Mouse (Mus musculus) midbrain, embryonic 14.5 days (tissue): Measurements from ENCODE around the gene Hoxa7. TPM values are rescaled to one million over a fixed set of nuclear protein-coding genes. Genes with fewer than 3 reads are reported as not detected.

ENCODE experiments used
- ATAC-seq: fragments of 200-750 bp; cut with Nextera tagmentation; 2 replicates; pipeline ENCODE4 v1.8.0; 2017; ENCODE audit warnings: moderate number of reproducible peaks, moderate library complexity; ENCODE audit not compliant: low FRiP score, low TSS enrichment
- DNase-seq: peaks from one replicate; pipeline ENCODE4 v3.0.0-alpha.2; 2015
- H3K27ac ChIP-seq: fragments of 300-500 bp; sonication (generic); replicated peaks from 2 replicates; pipeline ENCODE4 v1.5.1; 2014; ENCODE audit warnings: mild to moderate bottlenecking, low read depth, low read length, moderate library complexity
- H3K27me3 ChIP-seq: fragments of 300-500 bp; sonication (generic); 2 replicates; pipeline ENCODE4 v1.6.1; 2014; ENCODE audit warnings: low read length, control low read depth, mixed read lengths; ENCODE audit not compliant: control insufficient read depth, insufficient read depth
- H3K36me3 ChIP-seq: fragments of 300-500 bp; sonication (generic); 2 replicates; pipeline ENCODE4 v1.6.1; 2014; ENCODE audit warnings: low read length, control low read depth; ENCODE audit not compliant: control insufficient read depth, insufficient read depth
- H3K4me1 ChIP-seq: fragments of 300-500 bp; sonication (generic); 2 replicates; pipeline ENCODE4 v1.6.1; 2014; ENCODE audit warnings: mild to moderate bottlenecking, antibody characterized with exemption, low read length, control low read depth; ENCODE audit not compliant: control insufficient read depth, insufficient read depth
- H3K4me2 ChIP-seq: fragments of 300-500 bp; sonication (generic); 2 replicates; pipeline ENCODE4 v1.6.1; 2014; ENCODE audit warnings: mild to moderate bottlenecking, low read length, moderate library complexity
- H3K4me3 ChIP-seq: fragments of 300-500 bp; sonication (generic); replicated peaks from 2 replicates; pipeline ENCODE4 v1.5.1; 2014; ENCODE audit warnings: low read depth, low read length
- H3K9ac ChIP-seq: fragments of 300-500 bp; sonication (generic); replicated peaks from 2 replicates; pipeline ENCODE4 v1.6.1; 2014; ENCODE audit warnings: mild to moderate bottlenecking, low read length, moderate library complexity
- H3K9me3 ChIP-seq: fragments of 300-500 bp; sonication (generic); 2 replicates; pipeline ENCODE4 v1.6.1; 2016; ENCODE audit warnings: low read length, control low read depth, mixed read lengths; ENCODE audit not compliant: control insufficient read depth
- WGBS: fragments of 180-500 bp; shearing (Covaris S2); extraction: QIAGEN DNeasy Blood & Tissue Kit; methylation state at CpG from one replicate; pipeline ENCODE4 v1.1.7; 2014; 5-methylcytosine and 5-hydroxymethylcytosine counted together
- polyA plus RNA-seq: library from polyadenylated mRNA; unstranded; fragments of >200 nt; fragmentation: Nextera tagmentation; extraction: Ambion mirVana; gene quantifications from 2 replicates; pipeline ENCODE4 v1.2.1, GENCODE M21; 2014

Gene Hoxa7
- polyA plus RNA-seq, 1 experiment from 2014 or later, result not detected

- no peaks in the 10 kb centered on the region for H3K36me3 ChIP-seq
- H3K4me2 ChIP-seq, result no peak overlapping the region
- no peaks in the 10 kb centered on the region for H3K9me3 ChIP-seq
- no peak overlapping the region for H3K27ac ChIP-seq
- peaks cover 99% of the 10 kb centered on the region for H3K27me3 ChIP-seq
- H3K4me1 ChIP-seq, result 0 out of 2 replicates have a peak, but pooled peaks cover 3% of the 10 kb centered on the region
- no peak overlapping the region for H3K9ac ChIP-seq
- 3% methylated on average over 22 of the region's 22 CpGs for WGBS
- no peak overlapping the region for H3K4me3 ChIP-seq
- DNase-seq, result no peak
- no peak for ATAC-seq
Measured at GRCm38 (mm10) chr6:52212556-52213118, 9.0 kb downstream of the Hoxa7 start.

DNA sequence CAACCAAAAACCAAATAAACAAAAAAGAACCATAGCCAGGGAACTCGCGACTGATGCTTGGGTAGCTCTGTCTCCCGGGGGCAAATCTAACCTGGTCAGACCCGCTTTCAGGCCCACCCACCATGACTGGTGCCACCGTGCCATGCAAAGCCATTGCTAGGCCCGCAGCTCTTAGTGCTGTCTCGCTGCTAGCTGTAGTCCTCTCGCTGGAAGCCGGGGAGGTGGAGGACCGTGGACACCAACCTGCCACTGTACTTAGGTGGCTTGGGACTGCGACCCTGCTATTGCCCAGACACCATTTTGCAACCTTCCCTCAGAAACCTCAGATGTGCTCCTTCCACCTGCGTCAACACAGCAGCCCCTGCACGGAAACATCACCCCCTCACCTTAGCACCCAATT lies 9.7 kb downstream of the Hoxa7 start:
- Histone ChIP-seq H3K4me1 (0 out of 2 replicates have a peak, but pooled peaks cover under 1% of the 10 kb centered on the region), H3K4me3 (no peak overlapping the region), H3K27ac (no peak overlapping the region), H3K4me2 (no peak overlapping the region), H3K27me3 (peaks cover 99% of the 10 kb centered on the region), H3K9me3 (no peaks in the 10 kb centered on the region), H3K9ac (no peak overlapping the region), H3K36me3 (no peaks in the 10 kb centered on the region)
- WGBS, result 7% methylated on average over 13 of the region's 13 CpGs
- no peak for ATAC-seq
- DNase-seq, result no peak

- DNase-seq (peak; percentile 91), ATAC-seq (no peak)
- Histone ChIP-seq H3K4me3 (no peak overlapping the region), H3K4me2 (no peak overlapping the region), H3K9ac (no peak overlapping the region), H3K27me3 (peaks cover 99% of the 10 kb centered on the region), H3K9me3 (no peaks in the 10 kb centered on the region), H3K36me3 (no peaks in the 10 kb centered on the region), H3K4me1 (no peaks in the 10 kb centered on the region), H3K27ac (no peak overlapping the region)
- WGBS, result under 1% methylated on average over 37 of the region's 37 CpGs
Measured at GRCm38 (mm10) chr6:52211170-52211935, 10.3 kb downstream of the Hoxa7 start.

DNA sequence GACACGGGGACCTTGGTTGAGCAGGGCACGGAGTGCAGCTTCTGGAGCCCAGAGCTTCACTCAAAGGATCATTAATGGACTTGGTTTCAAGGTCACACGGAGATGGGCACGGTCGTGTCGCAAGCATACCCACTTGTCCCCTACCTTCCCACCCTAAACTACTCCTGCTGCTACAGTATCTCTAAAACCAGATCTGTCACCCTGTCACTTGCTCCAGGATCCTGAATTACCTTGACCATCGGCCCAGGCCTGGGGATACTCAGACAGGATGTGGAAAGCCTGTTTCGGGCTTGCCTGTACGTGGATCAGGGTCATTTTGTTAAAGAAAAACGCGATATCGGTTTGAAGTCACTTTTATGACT lies 12.0 kb downstream of the Hoxa7 start:
- Histone ChIP-seq H3K4me3 (no peak overlapping the region), H3K4me1 (no peaks in the 10 kb centered on the region), H3K9ac (no peak overlapping the region), H3K27ac (no peak overlapping the region), H3K4me2 (no peak overlapping the region), H3K36me3 (no peaks in the 10 kb centered on the region), H3K9me3 (no peaks in the 10 kb centered on the region), H3K27me3 (peaks cover 99% of the 10 kb centered on the region)
- DNase-seq, result no peak
- no peak for ATAC-seq
- 6% methylated on average over 12 of the region's 12 CpGs for WGBS

DNA sequence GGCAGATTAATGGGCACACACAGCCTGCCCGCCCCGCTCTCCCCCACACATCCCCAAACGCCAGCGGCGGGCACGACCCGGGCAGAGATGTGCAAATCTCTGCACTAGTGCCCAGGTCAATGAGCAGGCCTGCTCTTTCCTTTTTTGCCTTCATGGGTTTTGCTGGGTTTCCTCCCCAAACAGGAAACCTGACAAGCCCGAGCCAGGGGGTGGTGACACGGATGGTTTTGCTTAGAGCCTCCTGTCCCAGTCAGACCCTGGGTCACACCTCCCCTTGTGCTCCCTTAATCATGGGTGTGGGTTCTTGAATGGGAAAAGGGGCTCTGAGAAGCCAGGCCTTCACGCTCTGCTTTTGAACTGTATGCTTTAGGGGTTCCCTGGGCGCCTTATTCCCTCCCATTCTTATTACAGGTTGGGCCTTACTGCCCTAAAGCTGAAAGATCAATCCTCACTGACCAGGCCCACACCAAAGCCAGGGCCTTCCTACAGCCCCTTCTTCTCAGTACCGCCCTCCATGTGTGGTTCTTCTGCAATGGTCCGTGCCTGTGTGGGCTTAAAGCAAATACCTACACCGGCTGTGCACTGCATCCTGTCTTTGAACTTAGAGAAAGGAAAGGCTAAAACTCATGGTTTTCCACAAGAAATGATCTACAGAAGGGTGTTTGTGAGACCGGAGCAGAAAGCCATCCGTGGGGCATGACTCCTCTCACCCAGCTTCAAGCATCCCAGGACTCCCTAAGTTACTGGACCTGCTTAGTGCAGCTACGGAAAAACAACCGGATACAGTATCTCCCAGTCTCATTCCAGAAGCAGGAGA lies 12.6 kb downstream of the Hoxa7 start:
- H3K27ac ChIP-seq, result no peak overlapping the region
- no peak for DNase-seq
- H3K9me3 ChIP-seq, result no peaks in the 10 kb centered on the region
- no peaks in the 10 kb centered on the region for H3K4me1 ChIP-seq
- H3K4me2 ChIP-seq, result no peak overlapping the region
- H3K4me3 ChIP-seq, result no peak overlapping the region
- 2% methylated on average over 18 of the region's 18 CpGs for WGBS
- peaks cover 99% of the 10 kb centered on the region for H3K27me3 ChIP-seq
- no peak overlapping the region for H3K9ac ChIP-seq
- H3K36me3 ChIP-seq, result no peaks in the 10 kb centered on the region
- no peak for ATAC-seq

- Histone ChIP-seq H3K4me1 (no peaks in the 10 kb centered on the region), H3K27ac (no peak within 1 kb of the TSS), H3K4me2 (no peak within 1 kb of the TSS), H3K9ac (no peak within 1 kb of the TSS), H3K36me3 (no peaks in the 10 kb centered on the region), H3K4me3 (no peak within 1 kb of the TSS), H3K27me3 (peaks cover 99% of the 10 kb centered on the region), H3K9me3 (no peaks in the 10 kb centered on the region)
- DNase-seq, result no peak
- WGBS, result 2% methylated on average over 44 of the region's 47 CpGs
- ATAC-seq, result no peak
Measured at GRCm38 (mm10) chr6:52208072-52208867, 13.4 kb downstream of the Hoxa7 start, which contains the start of gene Hoxa6. Gene Hoxa6 (minus strand): TSS chr6:52208722.

GRCm38 (mm10) chr6:52207684-52207976 lies 14.0 kb downstream of the Hoxa7 start:
- H3K27ac ChIP-seq, result no peak overlapping the region
- peaks cover 99% of the 10 kb centered on the region for H3K27me3 ChIP-seq
- no peaks in the 10 kb centered on the region for H3K4me1 ChIP-seq
- H3K4me3 ChIP-seq, result no peak overlapping the region
- no peak for DNase-seq
- H3K36me3 ChIP-seq, result no peaks in the 10 kb centered on the region
- no peaks in the 10 kb centered on the region for H3K9me3 ChIP-seq
- no peak overlapping the region for H3K4me2 ChIP-seq
- H3K9ac ChIP-seq, result no peak overlapping the region
- no peak for ATAC-seq

DNA sequence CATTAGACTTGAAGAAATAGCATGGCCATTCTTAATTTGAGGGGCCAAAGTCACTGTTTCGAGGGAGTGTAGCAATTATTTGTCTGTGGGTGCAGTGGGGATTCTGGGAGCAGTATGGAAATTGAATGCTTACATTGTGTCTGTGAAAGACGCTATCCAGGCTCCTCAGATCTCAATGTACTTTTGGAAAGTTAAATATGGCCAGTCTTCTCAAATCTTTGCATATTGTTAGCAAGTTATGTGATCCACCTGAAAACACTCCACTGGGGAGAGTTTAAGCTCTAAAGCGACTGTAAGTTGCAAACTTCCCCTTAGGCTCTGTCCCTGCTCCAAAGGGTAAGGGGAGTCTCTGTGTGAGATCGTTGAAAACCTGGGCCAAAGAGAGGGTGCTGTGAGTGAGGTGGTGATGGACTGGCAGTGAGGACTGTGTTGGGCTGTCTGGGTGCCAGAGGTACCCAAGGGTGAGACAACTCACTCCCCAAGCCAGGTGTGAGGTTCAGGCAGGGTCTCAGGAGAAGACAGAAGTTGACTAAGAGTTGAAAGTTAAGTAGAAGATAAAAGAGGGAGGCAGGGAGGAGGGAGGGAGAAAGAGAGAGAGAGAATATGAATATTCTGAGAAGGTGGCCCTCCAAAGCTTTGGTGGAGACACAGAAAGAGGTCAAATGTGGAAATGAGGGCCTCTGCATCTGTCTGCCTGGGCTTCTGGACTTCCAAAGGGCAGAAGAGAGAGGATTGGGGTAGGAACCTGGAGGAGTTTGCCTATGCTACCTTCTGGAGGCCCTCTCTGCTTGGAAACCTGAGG lies 14.6 kb downstream of the Hoxa7 start:
- peaks cover 99% of the 10 kb centered on the region for H3K27me3 ChIP-seq
- H3K4me3 ChIP-seq, result no peak overlapping the region
- no peak overlapping the region for H3K27ac ChIP-seq
- no peak overlapping the region for H3K4me2 ChIP-seq
- ATAC-seq, result no peak
- H3K9ac ChIP-seq, result no peak overlapping the region
- no peak for DNase-seq
- H3K4me1 ChIP-seq, result no peaks in the 10 kb centered on the region
- WGBS, result 2% methylated on average over 4 of the region's 4 CpGs
- H3K36me3 ChIP-seq, result no peaks in the 10 kb centered on the region
- no peaks in the 10 kb centered on the region for H3K9me3 ChIP-seq
